In the genomic region with DNA sequence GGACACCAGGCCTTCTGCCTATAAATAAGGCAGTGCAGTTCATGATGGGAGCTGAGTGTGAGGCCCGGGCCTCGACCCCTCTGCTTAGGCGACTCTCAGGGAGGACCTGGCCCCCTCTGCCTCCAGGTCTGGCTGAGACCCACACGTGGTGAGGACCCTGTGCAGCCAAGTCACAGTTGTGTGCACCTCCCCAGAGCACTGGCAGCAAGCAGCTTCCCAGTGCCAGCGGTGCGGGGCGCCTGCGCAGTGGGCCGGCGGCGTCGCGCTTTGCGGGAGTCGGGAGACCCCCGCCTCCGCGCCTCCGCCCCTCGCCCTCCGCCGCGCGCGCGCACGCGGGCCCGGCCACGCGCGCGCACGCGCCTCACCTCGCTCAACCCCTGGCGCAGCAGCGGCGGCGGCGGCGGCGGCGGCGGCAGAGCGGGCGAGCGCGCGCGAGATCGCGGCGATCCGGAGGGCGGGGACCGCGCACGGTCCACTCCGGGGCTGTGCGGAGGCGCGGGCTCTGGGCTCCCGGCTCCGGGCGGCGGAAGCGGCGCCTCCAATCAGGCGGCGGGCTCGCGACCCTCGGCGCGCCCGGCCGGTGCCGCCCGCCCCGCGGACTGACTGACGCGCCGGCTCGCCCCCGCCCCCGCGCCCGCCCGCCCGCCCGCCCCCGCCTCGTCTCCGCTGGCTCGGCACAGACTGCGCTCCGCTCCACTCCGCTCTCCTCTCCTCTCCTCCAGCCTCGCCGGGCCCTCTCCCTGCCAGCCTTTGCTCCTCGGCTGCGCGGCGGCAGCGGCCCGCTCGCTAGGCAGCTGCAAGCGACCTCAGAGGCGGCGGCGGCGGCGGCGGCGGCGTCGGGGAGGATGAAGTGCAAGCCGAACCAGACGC, we compare ENCODE assay signal across 8 mouse cellular contexts. TPM values are rescaled to one million over a fixed set of nuclear protein-coding genes. Genes with fewer than 3 reads are reported as not detected.
DNase-seq lines count a peak whose midpoint lies in the region; ATAC-seq and TF ChIP-seq lines count a peak whose summit lies in the region.
"Not testable (repeated sequence)": the region's sequence is repeated elsewhere in the genome, so short reads cannot be mapped to it uniquely, and the experiment has no call there.

A gene (plus strand): TSS at position 388 of the 870 bp plus-strand sequence.

- not testable (repeated sequence) for H3K9ac ChIP-seq in forebrain, embryonic 14.5 days (ENCODE audit: low read length); heart, embryonic 16.5 days (ENCODE audit: low read length); neural tube, embryonic 15.5 days (replicated peaks)

- peak within 1 kb of the TSS; percentile 52; the same call in 1 of the 2 replicates for H3K4me2 ChIP-seq in forebrain, embryonic 14.5 days (ENCODE audit: low read length)
- H3K4me2 ChIP-seq in heart, embryonic 16.5 days (ENCODE audit: low read depth, low read length), result peak within 1 kb of the TSS; percentile 63
- H3K4me2 ChIP-seq in neural tube, embryonic 15.5 days, result peak within 1 kb of the TSS; percentile 51

- H3K9me3 ChIP-seq in forebrain, embryonic 14.5 days (replicated peaks; ENCODE audit: control insufficient read depth, low read length); heart, embryonic 16.5 days (replicated peaks; ENCODE audit: control insufficient read depth, low read length); neural tube, embryonic 15.5 days (replicated peaks): not testable (repeated sequence)

- not testable (repeated sequence) for H3K36me3 ChIP-seq in forebrain, embryonic 14.5 days (ENCODE audit: control insufficient read depth, insufficient read depth, low read length); heart, embryonic 16.5 days (ENCODE audit: control insufficient read depth, insufficient read depth); neural tube, embryonic 15.5 days

- 24% methylated on average over 15 of the region's 121 CpGs for WGBS in forebrain, embryonic 14.5 days
- 14% methylated on average over 13 of the region's 121 CpGs for WGBS in heart, embryonic 16.5 days
- WGBS in lung, adult 2 months, result 37% methylated on average over 19 of the region's 121 CpGs
- 5% methylated on average over 8 of the region's 121 CpGs for WGBS in neural tube, embryonic 15.5 days

- DNase-seq in cerebellum, adult 8-10 months, result peak; percentile 20
- DNase-seq in forebrain, embryonic 14.5 days (ENCODE audit: low spot score), result not testable (repeated sequence)
- DNase-seq in kidney, adult 18-20 months, result peak; percentile 6
- peak in 1 of 2 experiments; percentile 6 for DNase-seq in left cerebral cortex, adult 18-20 months (ENCODE audit: low spot score in 2 of 2)
- DNase-seq in lung, adult 2 months, result peak; percentile 2
- peak; percentile 4 for DNase-seq in urinary bladder, postnatal 14 days (ENCODE audit: low spot score)

- not testable (repeated sequence) for H3K27me3 ChIP-seq in forebrain, embryonic 14.5 days (replicated peaks; ENCODE audit: control insufficient read depth, insufficient read depth, low read length); heart, embryonic 16.5 days (ENCODE audit: control insufficient read depth, insufficient read depth, low read length); neural tube, embryonic 15.5 days (replicated peaks)

- H3K4me3 ChIP-seq in forebrain, embryonic 14.5 days (ENCODE audit: low read depth, low read length), result peak within 1 kb of the TSS; percentile 30
- peak within 1 kb of the TSS; percentile 38 for H3K4me3 ChIP-seq in heart, embryonic 16.5 days (ENCODE audit: low read length)
- not testable (repeated sequence) for H3K4me3 ChIP-seq in lung, adult 2 months (replicated peaks; ENCODE audit: extremely low read depth, low read depth, low read length)
- H3K4me3 ChIP-seq in neural tube, embryonic 15.5 days (replicated peaks), result peak within 1 kb of the TSS; percentile 38

- not testable (repeated sequence) for H3K27ac ChIP-seq in forebrain, embryonic 14.5 days (ENCODE audit: low read depth, low read length); heart, embryonic 16.5 days (ENCODE audit: low read length)
- H3K27ac ChIP-seq in neural tube, embryonic 15.5 days (replicated peaks), result peak within 1 kb of the TSS; percentile 74

- not testable (repeated sequence) for TF ChIP-seq CTCF in lung, adult 2 months (IDR thresholded peaks at IDR 0.05; ENCODE audit: insufficient read depth, low read length)

- TF ChIP-seq POLR2A in lung, adult 2 months (IDR thresholded peaks at IDR 0.05; ENCODE audit: borderline replicate concordance, extremely low read depth, low read depth, low read length), result not testable (repeated sequence)

- not testable (repeated sequence) for H3K4me1 ChIP-seq in forebrain, embryonic 14.5 days (ENCODE audit: control insufficient read depth, insufficient read depth, low read length); heart, embryonic 16.5 days (ENCODE audit: control insufficient read depth, insufficient read depth, low read length); lung, adult 2 months (ENCODE audit: control insufficient read depth, insufficient read depth, low read length); neural tube, embryonic 15.5 days

- peak; percentile 89 for ATAC-seq in forebrain, embryonic 14.5 days
- ATAC-seq in heart, embryonic 16.5 days (replicated peaks; ENCODE audit: extremely low read depth, insufficient read depth, low FRiP score), result peak; percentile 79
- ATAC-seq in neural tube, embryonic 15.5 days (ENCODE audit: low FRiP score), result peak; percentile 92

RNA-seq across cellular contexts. Expression of the gene that starts here (rescaled TPM):
- 21.2 and 24.1 TPM in 2 replicates for polyA plus RNA-seq in forebrain, embryonic 14.5 days (2014; fragmentation: Nextera tagmentation; extraction: Ambion mirVana)
- 1.8 and 2.7 TPM in 2 replicates for polyA plus RNA-seq in heart, embryonic 16.5 days (2015; fragmentation: Nextera tagmentation; extraction: Ambion mirVana)
- 10 to 100 TPM; 24.9 to 28.1 TPM for total RNA-seq in left cerebral cortex, adult 18-20 months (2021)
- 0.68 and 0.76 TPM in 2 replicates for polyA plus RNA-seq in lung, adult 2 months (2012; rRNA removed)
- polyA plus RNA-seq in neural tube, embryonic 15.5 days (2015; fragmentation: Nextera tagmentation; extraction: Ambion mirVana), result 17.5 and 21.5 TPM in 2 replicates

Comparison
In these comparisons a context has a peak if more than half of its experiments do, and no peak if none do; other contexts are left out.
1. Peak in DNase-seq in lung, adult 2 months; RNA of the gene not detected or under 1 TPM.